In the genomic region with DNA sequence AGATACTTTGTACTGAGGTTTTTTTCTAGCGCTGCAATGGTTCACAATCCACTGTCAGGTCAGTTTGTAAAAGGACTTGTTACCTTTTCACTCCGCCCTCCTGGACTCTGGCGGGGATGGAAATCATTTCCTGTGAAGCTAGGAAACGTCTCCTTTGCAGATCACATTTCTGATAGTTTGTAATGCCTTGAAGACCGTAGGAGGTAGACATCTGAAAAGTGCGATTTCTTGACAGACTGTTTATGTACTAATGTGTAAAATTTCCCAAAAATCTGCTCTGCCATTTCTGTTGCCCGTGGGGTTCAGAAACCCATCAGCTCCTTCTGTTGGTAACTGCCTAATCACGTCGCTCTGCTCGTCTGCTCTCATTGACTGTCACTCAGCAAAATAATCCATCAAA, we compare ENCODE assay signal across 18 mouse cellular contexts.
DNase-seq lines count a peak whose midpoint lies in the region; ATAC-seq and TF ChIP-seq lines count a peak whose summit lies in the region.
"Had no signal": no experiment of that assay in that cellular context is flagged by ENCODE, and none has a peak within 500 bp of the region (broad histone marks: within the 10 kb centered on the region; RNA-seq: fewer than 3 reads in every experiment).

No protein-coding gene starts in this region.

- H3K9me3 ChIP-seq in embryonic facial prominence, embryonic 11.5 days (replicated peaks; ENCODE audit: control insufficient read depth, low read length) = no peaks in the 10 kb centered on the region
- H3K9me3 ChIP-seq in embryonic facial prominence, embryonic 10.5 days = no peaks in the 10 kb centered on the region
- H3K9me3 ChIP-seq in forebrain, postnatal 0 days (ENCODE audit: low read length) = no peaks in the 10 kb centered on the region
- no peaks in the 10 kb centered on the region for H3K9me3 ChIP-seq in forebrain, embryonic 10.5 days
- no peaks in the 10 kb centered on the region for H3K9me3 ChIP-seq in neural tube, embryonic 11.5 days (ENCODE audit: control insufficient read depth, low read length)
- no peaks in the 10 kb centered on the region for H3K9me3 ChIP-seq in midbrain, embryonic 16.5 days (replicated peaks; ENCODE audit: control insufficient read depth, low read length, poor library complexity, severe bottlenecking)
- H3K9me3 ChIP-seq: heart, embryonic 15.5 days; hindbrain, embryonic 13.5 days had no signal

- no peak for ATAC-seq in embryonic facial prominence, embryonic 11.5 days (replicated peaks; ENCODE audit: insufficient number of reproducible peaks, low FRiP score, low TSS enrichment, low read depth)
- ATAC-seq in forebrain, postnatal 0 days = peak; percentile 48
- ATAC-seq in neural tube, embryonic 11.5 days (ENCODE audit: insufficient read depth, low FRiP score, low TSS enrichment) = no peak
- no peak for ATAC-seq in midbrain, embryonic 16.5 days
- ATAC-seq: hindbrain, postnatal 0 days had no signal

- H3K4me2 ChIP-seq in embryonic facial prominence, embryonic 11.5 days (ENCODE audit: low read depth, low read length) = no peak overlapping the region
- no peak overlapping the region for H3K4me2 ChIP-seq in forebrain, postnatal 0 days (ENCODE audit: low read depth)
- H3K4me2 ChIP-seq in neural tube, embryonic 11.5 days (ENCODE audit: low read depth) = no peak overlapping the region
- no peak overlapping the region for H3K4me2 ChIP-seq in midbrain, embryonic 16.5 days (ENCODE audit: low read length)
- H3K4me2 ChIP-seq: heart, embryonic 11.5 days; heart, embryonic 15.5 days; hindbrain, embryonic 13.5 days had no signal

- 43% methylated on average over 10 of the region's 10 CpGs for WGBS in embryonic facial prominence, embryonic 11.5 days
- WGBS in embryonic facial prominence, embryonic 10.5 days = 53% methylated on average over 10 of the region's 10 CpGs
- WGBS in forebrain, postnatal 0 days = 50% methylated on average over 10 of the region's 10 CpGs
- 79% methylated on average over 10 of the region's 10 CpGs for WGBS in forebrain, embryonic 10.5 days
- WGBS in neural tube, embryonic 11.5 days = 64% methylated on average over 10 of the region's 10 CpGs
- WGBS in midbrain, embryonic 16.5 days = 82% methylated on average over 10 of the region's 10 CpGs

- no peak for TF ChIP-seq CTCF in forebrain, postnatal 0 days (IDR thresholded peaks at IDR 0.05; ENCODE audit: low read depth)

- no peaks in the 10 kb centered on the region for H3K27me3 ChIP-seq in embryonic facial prominence, embryonic 11.5 days (ENCODE audit: control insufficient read depth, insufficient read depth, low read length)
- H3K27me3 ChIP-seq in embryonic facial prominence, embryonic 10.5 days (replicated peaks; ENCODE audit: low read depth, poor library complexity, severe bottlenecking) = no peaks in the 10 kb centered on the region
- H3K27me3 ChIP-seq in forebrain, postnatal 0 days (ENCODE audit: insufficient read depth, low read length) = no peaks in the 10 kb centered on the region
- H3K27me3 ChIP-seq in forebrain, embryonic 10.5 days (ENCODE audit: poor library complexity, severe bottlenecking) = no peaks in the 10 kb centered on the region
- no peaks in the 10 kb centered on the region for H3K27me3 ChIP-seq in neural tube, embryonic 11.5 days (ENCODE audit: control insufficient read depth, insufficient read depth, low read length)
- no peaks in the 10 kb centered on the region for H3K27me3 ChIP-seq in midbrain, embryonic 16.5 days (ENCODE audit: control insufficient read depth, insufficient read depth, low read depth, low read length)
- H3K27me3 ChIP-seq: heart, embryonic 15.5 days; hindbrain, embryonic 13.5 days had no signal

- no peak overlapping the region for H3K4me3 ChIP-seq in embryonic facial prominence, embryonic 11.5 days (ENCODE audit: low read depth, low read length)
- H3K4me3 ChIP-seq in embryonic facial prominence, embryonic 10.5 days = no peak overlapping the region
- no peak overlapping the region for H3K4me3 ChIP-seq in forebrain, postnatal 0 days (ENCODE audit: low read depth, low read length)
- H3K4me3 ChIP-seq in forebrain, embryonic 10.5 days = no peak overlapping the region
- H3K4me3 ChIP-seq in neural tube, embryonic 11.5 days (ENCODE audit: low read depth, low read length) = no peak overlapping the region
- H3K4me3 ChIP-seq in midbrain, embryonic 16.5 days (ENCODE audit: low read depth, low read length) = no peak overlapping the region
- H3K4me3 ChIP-seq: heart, adult 2 months; heart, embryonic 15.5 days; hindbrain, embryonic 13.5 days had no signal

- no peaks in the 10 kb centered on the region for H3K36me3 ChIP-seq in embryonic facial prominence, embryonic 11.5 days (replicated peaks; ENCODE audit: control insufficient read depth, insufficient read depth, low read depth, low read length)
- H3K36me3 ChIP-seq in embryonic facial prominence, embryonic 10.5 days (replicated peaks) = no peaks in the 10 kb centered on the region
- no peaks in the 10 kb centered on the region for H3K36me3 ChIP-seq in forebrain, postnatal 0 days (ENCODE audit: insufficient read depth)
- no peaks in the 10 kb centered on the region for H3K36me3 ChIP-seq in forebrain, embryonic 10.5 days (replicated peaks)
- H3K36me3 ChIP-seq in neural tube, embryonic 11.5 days (ENCODE audit: control insufficient read depth, insufficient read depth, low read length) = no peaks in the 10 kb centered on the region
- H3K36me3 ChIP-seq in midbrain, embryonic 16.5 days (ENCODE audit: control insufficient read depth, insufficient read depth, low read length) = no peaks in the 10 kb centered on the region
- H3K36me3 ChIP-seq: heart, embryonic 15.5 days; hindbrain, embryonic 13.5 days had no signal

- no peaks in the 10 kb centered on the region; the same call in 1 of the 2 replicates for H3K4me1 ChIP-seq in embryonic facial prominence, embryonic 11.5 days (ENCODE audit: control insufficient read depth, insufficient read depth, low read length)
- H3K4me1 ChIP-seq in embryonic facial prominence, embryonic 10.5 days = peaks cover 11% of the 10 kb centered on the region
- H3K4me1 ChIP-seq in forebrain, postnatal 0 days (ENCODE audit: insufficient read depth) = 0 out of 2 replicates have a peak, but pooled peaks cover 6% of the 10 kb centered on the region
- no peaks in the 10 kb centered on the region for H3K4me1 ChIP-seq in forebrain, embryonic 10.5 days
- no peaks in the 10 kb centered on the region for H3K4me1 ChIP-seq in neural tube, embryonic 11.5 days (ENCODE audit: control insufficient read depth, insufficient read depth, low read length)
- no peaks in the 10 kb centered on the region for H3K4me1 ChIP-seq in midbrain, embryonic 16.5 days (ENCODE audit: control insufficient read depth, insufficient read depth, low read length)
- H3K4me1 ChIP-seq: heart, embryonic 15.5 days had no signal

- DNase-seq in embryonic facial prominence, embryonic 11.5 days (ENCODE audit: low spot score) = peak; percentile 45
- DNase-seq in embryonic facial prominence, embryonic 10.5 days (ENCODE audit: low spot score) = no peak
- no peak for DNase-seq in forebrain, postnatal 0 days
- no peak for DNase-seq in forebrain, embryonic 10.5 days (ENCODE audit: extremely low spot score, low spot score)
- DNase-seq in neural tube, embryonic 11.5 days (ENCODE audit: low spot score) = peak; percentile 28
- DNase-seq in neural tube, embryonic 10.5 days (ENCODE audit: extremely low spot score, low spot score) = no peak
- DNase-seq: adrenal gland, postnatal 10 days; cerebellum, adult 2 months; cerebellum, postnatal 10 days; gastrocnemius, postnatal 14 days; heart, adult 2 months; heart, postnatal 14 days; kidney, adult 18-20 months had no signal

- H3K9ac ChIP-seq in embryonic facial prominence, embryonic 11.5 days (replicated peaks; ENCODE audit: low read length) = no peak overlapping the region
- H3K9ac ChIP-seq in forebrain, postnatal 0 days = no peak overlapping the region
- no peak overlapping the region for H3K9ac ChIP-seq in neural tube, embryonic 11.5 days (ENCODE audit: low read length)
- H3K9ac ChIP-seq in midbrain, embryonic 16.5 days (ENCODE audit: low read depth, low read length) = no peak overlapping the region
- H3K9ac ChIP-seq: heart, embryonic 15.5 days; hindbrain, embryonic 13.5 days had no signal

- H3K27ac ChIP-seq in embryonic facial prominence, embryonic 11.5 days (replicated peaks; ENCODE audit: low read depth, low read length) = no peak overlapping the region
- H3K27ac ChIP-seq in embryonic facial prominence, embryonic 10.5 days (replicated peaks) = no peak overlapping the region
- no peak overlapping the region for H3K27ac ChIP-seq in forebrain, postnatal 0 days (ENCODE audit: low read depth, low read length)
- H3K27ac ChIP-seq in forebrain, embryonic 10.5 days = no peak overlapping the region
- no peak overlapping the region for H3K27ac ChIP-seq in neural tube, embryonic 11.5 days (ENCODE audit: low read depth, low read length)
- H3K27ac ChIP-seq in midbrain, embryonic 16.5 days (ENCODE audit: low read length) = no peak overlapping the region
- H3K27ac ChIP-seq: heart, adult 2 months; heart, embryonic 15.5 days; hindbrain, embryonic 13.5 days; hindbrain, postnatal 0 days had no signal

Comparison
In these comparisons a context has a peak if more than half of its experiments do, and no peak if none do; other contexts are left out.
1. DNase-seq: peak in embryonic facial prominence, embryonic 11.5 days (single experiment) and neural tube, embryonic 11.5 days (single experiment); none in embryonic facial prominence, embryonic 10.5 days (single experiment), forebrain, postnatal 0 days (single experiment), forebrain, embryonic 10.5 days (single experiment) and neural tube, embryonic 10.5 days (single experiment).